Mouse (Mus musculus) left cerebral cortex, postnatal 36 days (tissue): ENCODE measurements around the gene Gm44790. TPM values are rescaled to one million over a fixed set of nuclear protein-coding genes. Genes with fewer than 3 reads are reported as not detected.
"Not testable (repeated sequence)": the region's sequence is repeated elsewhere in the genome, so short reads cannot be mapped to it uniquely, and the experiment has no call there.

Source experiments
- DNase-seq, 2 experiments: peaks; one replicate each; pipeline ENCODE4 v3.0.0; 2021 to 2022; ENCODE audit warnings: low spot score in 2 of 2, mixed read lengths in 1 of 2
- intact Hi-C: fragments of 180-260 bp; cut with DNase I; formaldehyde crosslinking; loops from one replicate; pipeline ENCODE4 v1.15.1; 2025
- total RNA-seq, 2 experiments: library from RNA; stranded (reverse); gene quantifications; 2 replicates each; pipeline ENCODE4 v1.2.3; 2021

Gm44790 gene
- total RNA-seq: not detected

DNA sequence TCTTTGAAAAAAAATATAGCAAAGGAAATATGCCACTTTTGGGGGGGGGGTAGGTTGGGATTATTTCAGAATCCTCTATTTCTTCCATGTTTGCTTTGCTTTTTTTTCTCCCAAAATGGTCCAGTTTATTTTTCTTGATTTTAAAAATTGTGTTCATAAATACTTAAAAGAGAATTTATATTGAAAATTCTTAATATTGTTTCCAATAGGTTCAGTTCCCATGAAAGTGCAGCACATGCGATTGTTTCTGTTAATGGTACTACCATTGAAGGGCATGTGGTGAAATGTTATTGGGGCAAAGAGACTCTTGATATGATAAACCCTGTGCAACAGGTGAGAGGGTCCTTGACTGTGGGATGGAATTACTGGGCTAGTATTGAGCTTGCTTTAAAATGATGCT, at the start of gene Gm44790:
TSS of gene Gm44790 (plus strand) at position 301 of the 400 bp plus-strand sequence.
- DNase-seq: no peak
- intact Hi-C loops: no loop called here

DNA sequence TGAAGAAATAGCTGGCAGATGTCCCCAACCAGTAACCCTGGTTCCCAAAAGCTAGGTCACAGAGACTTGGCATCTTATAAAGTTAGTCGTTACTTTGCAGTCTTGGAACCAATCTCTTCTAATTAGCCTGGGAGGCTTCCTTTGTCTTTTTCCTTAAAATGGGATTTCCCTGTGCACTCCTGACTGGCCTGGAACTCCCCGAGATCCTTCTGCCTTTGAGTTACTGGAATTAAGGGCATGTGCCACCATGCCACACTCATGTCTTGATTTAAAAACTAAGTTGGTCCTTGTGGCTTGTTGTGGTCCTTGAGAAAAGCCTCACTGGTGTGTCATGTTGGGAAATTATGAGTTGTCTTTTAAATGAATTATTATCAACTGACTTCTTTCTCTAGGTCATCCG, 48.1 kb upstream of the Gm44790 start:
- no peak for DNase-seq
- intact Hi-C loops: no loop called here

DNA sequence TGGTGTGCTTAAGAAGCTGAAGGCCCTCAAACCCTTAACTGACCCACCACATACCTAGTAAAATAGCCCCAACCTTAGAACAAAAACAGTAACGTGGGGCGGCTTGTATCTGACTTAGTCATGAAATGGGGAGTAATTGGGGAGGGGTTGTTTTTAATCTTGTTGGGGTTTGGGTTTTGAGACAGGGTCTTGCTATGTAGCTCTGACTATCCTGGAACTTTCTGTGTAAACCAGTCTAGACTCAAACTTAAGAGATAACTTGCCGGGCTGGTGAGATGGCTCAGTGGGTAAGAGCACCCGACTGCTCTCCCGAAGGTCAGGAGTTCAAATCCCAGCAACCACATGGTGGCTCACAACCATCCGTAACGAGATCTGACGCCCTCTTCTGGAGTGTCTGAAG, 46.3 kb upstream of the Gm44790 start:
- intact Hi-C loops, DNase-seq: not testable (repeated sequence)

GRCm38 (mm10) chr6:86382551-86382950, 43.9 kb upstream of the Gm44790 start:
- DNase-seq: no peak
- intact Hi-C loops: no loop called here

- no peak for DNase-seq
- intact Hi-C loops: no loop called here
Observed at GRCm38 (mm10) chr6:86383370-86383769, 43.1 kb upstream of the Gm44790 start.

GRCm38 (mm10) chr6:86384692-86385091, 41.8 kb upstream of the Gm44790 start:
- DNase-seq: no peak
- intact Hi-C loops: no loop called here

DNA sequence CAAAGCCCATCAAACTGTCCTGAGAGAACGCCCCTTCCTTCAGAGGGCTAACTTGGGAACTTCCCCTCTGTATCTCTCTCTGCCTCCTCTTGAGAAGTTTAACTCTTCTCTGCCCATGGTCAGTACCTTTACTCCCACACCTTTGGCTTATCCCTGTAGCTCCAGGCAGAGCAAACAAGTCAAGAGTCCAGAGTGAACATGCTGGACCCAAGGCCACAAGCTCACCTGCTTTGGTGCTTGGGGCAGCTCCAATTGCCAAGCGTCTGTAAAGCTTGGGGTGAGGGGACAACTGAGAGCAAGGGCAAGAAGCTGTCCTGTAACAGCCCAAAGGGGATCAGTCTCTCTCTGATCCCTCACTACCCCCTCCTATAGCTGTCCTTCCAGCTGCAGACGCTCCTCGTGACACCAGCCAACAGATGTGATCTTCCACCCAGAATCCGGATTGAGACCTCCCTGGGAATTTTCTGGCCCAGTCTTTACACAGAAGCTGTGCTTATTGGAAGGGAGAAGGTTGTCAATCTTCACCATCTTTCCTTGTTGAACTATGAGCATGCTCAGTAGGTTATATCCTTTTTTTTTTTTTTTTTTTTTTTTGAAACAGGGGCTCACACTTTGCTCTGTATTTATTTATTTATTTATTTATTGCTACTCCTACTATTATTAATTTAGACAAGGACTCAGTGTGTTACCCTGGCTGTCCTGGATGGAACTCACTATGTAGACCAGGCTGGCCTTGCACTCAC, 40.9 kb upstream of the Gm44790 start:
- DNase-seq: no peak
- intact Hi-C loops: no loop called here

GRCm38 (mm10) chr6:86387313-86387712, 39.1 kb upstream of the Gm44790 start:
- DNase-seq: no peak
- intact Hi-C loops: no loop called here

DNA sequence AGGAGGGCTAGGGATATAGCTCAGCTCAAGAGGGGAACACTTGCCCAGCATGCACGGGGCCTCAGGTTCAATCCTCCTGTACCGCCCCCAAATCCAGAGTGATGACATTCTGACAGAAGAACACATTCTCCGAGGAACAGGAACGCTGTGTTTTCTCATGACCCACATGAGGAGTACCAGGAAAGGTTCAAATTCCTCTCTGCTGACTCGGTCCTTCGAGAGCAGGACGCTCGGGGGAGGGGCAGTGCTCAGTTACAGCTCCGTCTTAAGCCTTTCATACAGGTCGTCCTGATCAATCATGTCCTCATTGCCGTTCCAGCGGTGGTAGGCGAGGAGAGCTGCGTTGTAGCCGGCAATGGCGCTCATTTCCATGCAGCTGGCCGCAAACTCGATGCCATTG, 38.0 kb upstream of the Gm44790 start:
- intact Hi-C loops: no loop called here
- DNase-seq: no peak

DNA sequence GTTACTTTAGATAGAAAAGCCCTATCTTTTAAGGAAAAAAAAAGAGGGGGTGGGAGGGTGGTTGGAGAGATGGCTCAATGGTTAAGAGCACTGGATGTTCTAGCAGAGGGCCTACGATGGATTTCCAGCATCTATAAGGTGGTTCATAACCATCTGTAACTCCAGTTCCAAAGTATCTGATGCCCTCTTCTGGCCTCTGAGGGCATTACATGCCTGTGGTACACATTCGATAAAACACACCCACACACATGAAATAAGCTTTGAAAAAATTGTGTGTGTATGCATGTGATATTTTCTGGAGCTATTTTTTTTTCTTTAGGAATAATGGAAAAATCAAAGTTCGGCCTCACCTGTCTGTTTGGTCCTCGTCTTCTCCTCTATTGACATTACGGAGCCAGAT, 35.1 kb upstream of the Gm44790 start:
- intact Hi-C loops: no loop called here
- DNase-seq: no peak

- no peak for DNase-seq
- intact Hi-C loops: no loop called here
Observed at GRCm38 (mm10) chr6:86393187-86393586, 33.3 kb upstream of the Gm44790 start.

- DNase-seq: no peak
- intact Hi-C loops: no loop called here
Observed at GRCm38 (mm10) chr6:86394078-86394720, 32.3 kb upstream of the Gm44790 start.

- DNase-seq: no peak
Observed at GRCm38 (mm10) chr6:86395021-86395420, 31.4 kb upstream of the Gm44790 start.

GRCm38 (mm10) chr6:86395969-86396368, 30.5 kb upstream of the Gm44790 start:
- DNase-seq: no peak
- intact Hi-C loops: loop anchor here (2.0 kb wide), 1 partner anchor 25 kb away; the partner anchor contains the start of gene Snrpg

More at GRCm38 (mm10) chr6:86395021-86395420, 31.4 kb upstream of the Gm44790 start:
- intact Hi-C loops: no loop called here

DNA sequence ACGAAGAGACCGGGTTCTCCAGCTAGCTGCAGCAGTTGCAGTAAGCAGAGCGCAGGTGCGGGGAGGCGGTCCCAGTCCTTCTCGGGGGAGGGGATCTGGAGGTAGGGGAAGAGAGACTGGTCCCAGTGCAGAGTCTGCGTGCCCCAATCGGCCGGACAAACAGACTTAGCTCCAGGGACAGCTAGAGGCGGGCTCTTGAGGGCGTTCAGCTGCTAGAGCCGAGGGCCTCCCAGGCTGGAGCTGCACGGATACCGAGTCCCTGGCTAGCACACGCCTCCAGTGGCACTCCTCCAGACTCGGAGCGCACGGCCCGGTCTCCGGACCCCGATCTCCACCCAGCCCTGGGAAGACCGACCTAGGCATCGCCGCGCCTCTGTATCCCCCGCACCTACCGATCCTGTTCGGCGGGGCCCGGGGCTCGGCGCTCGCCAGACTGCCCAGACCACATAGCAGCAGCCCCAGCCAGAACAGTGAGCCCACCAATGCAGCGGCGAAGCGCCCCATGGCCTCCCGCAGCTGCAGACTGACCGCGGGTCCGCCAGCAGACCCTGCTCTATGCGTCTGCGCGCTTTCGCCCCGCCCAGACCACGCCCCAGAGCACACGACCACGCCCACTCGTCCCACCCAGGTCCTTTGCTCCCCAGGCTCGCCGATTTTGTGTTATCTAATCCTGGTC, 29.7 kb upstream of the Gm44790 start, which contains the start of gene Pcyox1:
TSS of gene Pcyox1 (minus strand) at position 574 of the 676 bp plus-strand sequence.
- intact Hi-C loops: loop anchor here (2.0 kb wide), 1 partner anchor 26 kb away; the partner anchor contains the start of gene Snrpg
- DNase-seq: peak; percentile 86

DNA sequence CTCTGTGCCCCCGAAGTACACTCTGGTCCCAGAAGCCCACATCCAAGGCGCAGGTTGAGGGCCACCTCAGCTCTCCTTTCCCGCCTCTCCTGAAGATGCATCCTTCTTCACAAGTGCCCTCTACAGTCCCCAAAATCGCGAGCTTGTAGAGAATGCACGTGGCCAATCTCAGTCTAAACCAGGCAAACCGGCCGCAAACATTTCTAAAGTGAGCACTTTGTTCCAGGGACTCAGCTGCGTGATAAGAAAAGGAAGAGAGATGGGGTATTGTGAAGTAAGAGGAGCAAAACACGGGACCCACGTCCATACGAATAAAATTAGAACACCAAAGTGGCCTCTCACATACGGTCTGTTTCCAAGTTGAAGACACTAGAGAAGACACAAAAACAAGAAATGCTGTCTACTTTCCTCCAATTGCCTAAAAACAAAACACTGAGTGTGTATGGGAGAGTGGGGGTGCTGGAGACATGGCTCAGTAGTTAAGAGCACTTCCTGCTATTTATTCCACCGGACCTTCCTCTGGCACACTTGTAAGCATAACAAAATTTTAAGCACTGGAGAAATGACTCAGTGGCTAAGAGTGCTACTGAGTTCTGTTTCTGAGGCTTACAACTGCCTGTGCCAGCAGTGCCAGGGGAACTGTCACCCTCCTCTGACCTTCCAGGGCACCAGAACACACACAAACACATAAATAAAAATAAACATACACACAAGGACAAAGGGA, 29.0 kb upstream of the Gm44790 start:
- DNase-seq: no peak
- intact Hi-C loops: loop anchor here (2.0 kb wide), 1 partner anchor 27 kb away; the partner anchor contains the start of gene Snrpg

GRCm38 (mm10) chr6:86398986-86399385, 27.5 kb upstream of the Gm44790 start:
- intact Hi-C loops: no loop called here
- no peak for DNase-seq

GRCm38 (mm10) chr6:86399995-86400394, 26.5 kb upstream of the Gm44790 start:
- intact Hi-C loops: no loop called here
- no peak for DNase-seq

DNA sequence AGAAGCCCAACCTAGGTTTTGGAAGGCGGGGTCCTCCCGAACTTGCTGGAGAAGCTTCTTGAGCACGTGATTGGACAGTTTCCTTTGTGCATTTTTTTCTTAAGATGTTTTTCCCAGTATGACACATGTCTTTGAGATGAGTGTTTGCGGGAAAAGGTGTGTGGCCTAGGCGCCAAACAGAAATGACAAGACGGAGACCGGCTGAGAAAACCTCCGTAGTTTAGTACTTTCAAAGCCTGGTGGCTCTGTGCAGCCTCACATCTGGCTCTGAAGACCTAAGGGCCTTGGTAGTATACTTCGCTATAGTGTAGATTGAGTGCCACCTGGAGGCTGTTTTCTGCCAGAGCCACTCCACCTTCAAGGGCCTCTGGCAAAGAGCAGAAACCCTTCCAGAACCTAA, 25.5 kb upstream of the Gm44790 start:
- intact Hi-C loops: no loop called here
- peak in 1 of 2 experiments; percentile 47 for DNase-seq
